Mouse (Mus musculus) cerebellum, adult (tissue): ENCODE results near the gene Rps6ka5.
A peak's percentile ranks its signal among the peaks of the same experiment; 100 is the strongest.

Experiments
- ATAC-seq: cut with Nextera tagmentation; 2 replicates; pipeline ENCODE4 v1.9.2; 2017; ENCODE audit warnings: mild to moderate bottlenecking, moderate library complexity, mixed read lengths; ENCODE audit not compliant: insufficient number of reproducible peaks, low FRiP score, low TSS enrichment

The Rps6ka5 gene

DNA sequence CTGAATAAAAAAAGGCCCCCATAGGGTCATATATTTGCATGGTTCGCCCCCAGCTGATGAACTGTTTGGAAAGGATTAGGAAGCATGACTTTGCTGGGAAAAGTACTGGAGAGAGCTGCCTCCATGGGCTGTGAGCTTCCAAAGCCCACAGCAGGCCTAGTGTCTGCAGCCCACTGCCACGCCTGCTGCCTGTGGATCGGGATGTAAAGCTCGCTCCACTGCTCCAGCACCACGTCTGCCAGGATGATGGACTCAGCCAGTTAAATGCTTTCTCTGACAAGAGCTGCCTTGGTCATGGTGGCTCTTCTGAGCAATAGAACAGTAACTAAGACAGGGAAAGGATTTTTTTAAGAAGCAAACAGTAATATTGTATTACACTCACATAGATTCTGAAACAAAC is 46.1 kb downstream of the Rps6ka5 start:
- no peak for ATAC-seq

DNA sequence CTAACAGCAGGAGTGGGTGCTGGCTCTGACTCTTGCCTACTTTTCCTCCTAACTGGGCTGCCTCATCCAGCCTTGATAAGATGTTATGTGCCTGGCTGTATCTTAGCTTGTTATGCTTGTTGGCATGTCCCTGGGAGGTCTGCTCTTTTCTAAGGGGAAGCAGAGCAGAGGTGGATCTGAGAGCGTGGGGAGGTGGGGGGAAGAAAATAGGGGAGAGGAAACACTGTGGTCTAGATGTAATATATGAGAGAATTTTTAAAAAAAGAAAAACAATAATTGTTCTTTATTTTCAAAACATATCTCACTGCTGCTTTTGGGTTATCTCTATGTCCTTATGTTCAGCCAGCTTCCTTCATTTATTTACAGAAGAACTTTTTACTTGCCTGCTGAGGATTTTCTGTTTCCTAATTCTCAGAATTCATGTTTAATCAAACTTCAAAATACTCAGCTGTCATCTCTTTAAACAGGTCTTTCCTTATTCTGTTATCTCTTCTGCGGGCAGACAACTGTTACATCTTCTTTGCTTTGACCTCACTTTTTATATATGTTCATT is 56.1 kb downstream of the Rps6ka5 start:
- ATAC-seq, result no peak

DNA sequence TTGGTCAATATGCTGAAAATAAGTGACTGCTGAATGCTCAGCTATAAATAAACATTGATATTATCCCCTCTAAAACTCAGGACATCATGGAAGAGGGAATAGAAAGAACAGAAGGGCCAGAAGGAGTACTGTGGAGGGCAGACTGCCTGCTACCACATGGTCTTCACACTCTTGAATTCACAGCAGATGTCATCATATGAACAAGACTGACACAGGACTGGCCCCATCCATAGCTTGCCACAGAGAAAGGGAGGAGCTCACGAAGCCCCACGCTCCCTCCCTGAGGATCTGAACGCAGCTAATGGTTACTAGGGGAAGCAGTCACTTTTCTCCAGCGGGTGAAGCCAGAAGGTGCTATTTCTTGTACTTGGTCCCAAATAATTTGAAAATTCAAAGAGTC is 61.5 kb downstream of the Rps6ka5 start:
- ATAC-seq, result no peak

DNA sequence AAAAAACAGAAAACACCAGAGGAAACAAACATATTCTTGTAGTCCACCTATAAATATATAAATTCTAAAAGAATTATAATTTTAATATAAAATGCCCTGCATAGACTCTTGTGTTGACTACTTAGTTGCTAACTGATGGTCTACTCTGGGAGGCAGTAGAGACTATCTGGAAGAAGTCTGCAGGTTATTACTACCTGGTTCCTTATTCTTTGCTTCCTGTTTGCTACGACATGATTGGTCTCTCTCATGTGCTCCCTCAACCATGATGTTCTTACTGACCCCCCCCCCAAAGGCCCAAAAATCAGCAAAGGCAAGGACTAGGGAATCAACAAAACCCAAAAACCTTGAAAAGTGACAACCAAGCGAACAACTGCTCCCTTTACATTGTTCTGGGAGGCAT is 66.7 kb downstream of the Rps6ka5 start:
- ATAC-seq, result no peak

DNA sequence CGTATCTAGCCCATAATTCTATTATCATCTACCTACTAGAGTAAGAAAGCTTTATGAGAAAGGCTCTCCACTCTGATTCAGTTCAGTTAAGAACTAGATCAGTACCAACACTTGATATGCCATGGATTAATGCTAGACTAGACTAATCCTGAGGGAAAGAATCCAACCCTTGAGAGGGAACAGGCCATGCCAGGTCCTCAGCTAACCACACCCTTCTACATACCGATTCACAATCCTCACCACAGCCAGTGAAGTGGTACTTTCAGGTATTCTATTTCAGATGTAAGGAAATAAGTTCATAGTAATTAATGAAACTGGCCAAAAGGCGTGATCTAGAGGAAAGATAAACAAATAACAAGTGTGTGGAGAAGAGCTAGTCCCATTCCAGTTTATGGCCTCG is 70.8 kb downstream of the Rps6ka5 start:
- ATAC-seq, result no peak

DNA sequence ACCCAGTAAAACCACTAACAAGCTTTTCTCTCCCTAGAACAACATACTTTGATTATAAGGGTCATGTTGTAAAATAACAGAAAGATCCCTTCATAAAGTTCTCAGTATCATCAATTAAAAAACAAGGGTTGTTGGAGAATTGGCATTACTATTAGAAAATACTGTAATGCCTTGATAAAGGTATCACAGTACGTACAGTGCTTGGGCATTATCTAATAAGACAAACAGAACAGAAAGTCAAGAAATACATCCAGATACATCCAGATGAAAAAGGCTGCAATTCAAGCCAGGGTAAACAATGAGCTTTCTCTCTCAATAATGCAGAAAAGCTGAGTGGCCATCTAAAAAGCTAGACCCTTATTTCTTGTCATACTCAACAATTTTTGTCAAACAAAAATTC is 84.8 kb downstream of the Rps6ka5 start:
- no peak for ATAC-seq

DNA sequence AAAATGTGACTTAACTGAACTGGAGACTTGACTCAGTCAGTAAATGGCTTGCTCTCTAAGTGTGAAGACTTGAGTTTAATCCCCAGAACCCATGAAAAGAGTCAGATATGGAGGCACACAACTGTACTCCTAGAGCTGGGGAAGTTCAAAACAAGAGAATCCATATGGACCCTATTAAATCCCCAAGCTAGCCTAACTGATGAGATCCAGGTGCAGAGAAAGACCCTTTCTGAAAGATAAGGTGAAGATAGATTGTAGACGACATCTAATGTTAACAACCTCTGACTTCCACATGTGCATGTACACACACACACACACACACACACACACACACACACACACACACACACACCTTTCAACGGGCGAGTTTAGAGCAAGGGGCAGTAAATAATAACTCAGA is 86.1 kb downstream of the Rps6ka5 start:
- no peak for ATAC-seq

DNA sequence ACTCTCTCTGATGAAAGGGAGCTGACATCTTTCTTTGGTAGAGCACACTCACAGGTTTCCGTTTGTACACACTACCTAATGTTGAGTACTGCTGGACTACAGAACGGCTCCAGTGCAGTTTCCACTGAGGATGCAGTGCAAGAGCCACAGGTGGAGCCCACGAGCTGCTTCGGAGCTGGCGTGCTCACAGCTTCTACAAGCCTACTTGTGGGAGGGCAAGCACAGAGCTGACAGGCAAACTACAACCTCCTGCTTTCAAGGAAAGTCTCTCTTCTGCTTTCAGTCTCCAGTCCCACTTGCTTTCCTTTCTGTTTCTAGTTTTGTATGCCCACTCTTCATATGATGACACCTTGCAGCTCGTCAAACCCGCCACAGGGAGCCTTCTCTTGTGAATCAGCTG is 87.1 kb downstream of the Rps6ka5 start:
- ATAC-seq, result peak; percentile 45; the same call in 1 of the 2 replicates

DNA sequence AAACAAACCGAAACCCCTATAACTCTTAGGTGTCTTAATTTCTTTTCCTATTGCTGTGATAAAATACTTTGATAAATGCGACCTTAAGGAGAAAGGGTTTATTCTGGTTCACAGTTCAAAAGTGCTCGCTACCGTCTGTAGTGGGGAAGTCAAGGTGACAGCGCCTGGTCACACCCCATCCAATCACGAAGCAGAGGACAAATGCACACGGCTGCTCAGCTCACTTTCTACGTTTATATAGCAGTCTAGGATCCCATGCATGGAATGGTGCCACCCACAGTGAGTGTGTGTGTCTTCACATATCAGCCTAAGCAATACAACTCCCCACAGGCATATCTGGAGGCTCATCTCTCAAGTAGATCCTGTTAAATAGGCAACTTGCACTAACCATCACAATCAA is 88.9 kb downstream of the Rps6ka5 start:
- ATAC-seq, result no peak

DNA sequence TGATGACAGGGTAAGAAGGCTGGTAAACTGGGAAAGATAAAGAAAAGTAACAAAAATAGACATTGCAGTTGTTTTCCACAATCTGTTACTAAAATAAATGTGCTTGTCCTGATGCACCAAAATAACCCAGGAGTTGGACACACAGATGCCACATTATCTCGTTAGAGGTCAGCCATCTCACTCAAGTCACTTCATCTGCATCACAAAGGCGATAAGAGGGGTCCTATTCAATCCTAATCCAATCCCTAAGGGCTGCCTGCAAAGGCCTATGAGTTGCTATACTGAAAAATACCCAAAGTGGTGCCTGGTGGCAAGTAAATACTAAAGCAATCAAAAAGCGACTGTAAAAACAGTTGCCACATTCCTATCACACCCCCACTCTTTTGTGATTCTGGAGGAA is 90.0 kb downstream of the Rps6ka5 start:
- ATAC-seq, result no peak

DNA sequence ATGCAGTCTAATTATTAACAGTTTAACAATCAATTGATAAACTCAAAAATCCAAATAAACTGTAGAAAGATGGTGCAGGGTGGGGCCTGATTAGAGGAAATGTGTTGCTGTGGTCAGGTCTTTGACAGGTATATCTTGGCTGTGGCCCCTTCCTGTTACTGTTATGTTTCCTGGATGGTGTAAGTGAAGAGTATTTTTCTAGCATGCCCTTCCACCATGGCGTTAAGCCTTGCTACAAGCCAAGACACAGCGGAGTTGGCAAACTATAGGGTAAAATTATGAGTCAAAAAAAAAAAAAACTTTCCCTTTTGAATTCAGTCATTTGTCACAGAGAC is 90.5 kb downstream of the Rps6ka5 start:
- no peak for ATAC-seq

DNA sequence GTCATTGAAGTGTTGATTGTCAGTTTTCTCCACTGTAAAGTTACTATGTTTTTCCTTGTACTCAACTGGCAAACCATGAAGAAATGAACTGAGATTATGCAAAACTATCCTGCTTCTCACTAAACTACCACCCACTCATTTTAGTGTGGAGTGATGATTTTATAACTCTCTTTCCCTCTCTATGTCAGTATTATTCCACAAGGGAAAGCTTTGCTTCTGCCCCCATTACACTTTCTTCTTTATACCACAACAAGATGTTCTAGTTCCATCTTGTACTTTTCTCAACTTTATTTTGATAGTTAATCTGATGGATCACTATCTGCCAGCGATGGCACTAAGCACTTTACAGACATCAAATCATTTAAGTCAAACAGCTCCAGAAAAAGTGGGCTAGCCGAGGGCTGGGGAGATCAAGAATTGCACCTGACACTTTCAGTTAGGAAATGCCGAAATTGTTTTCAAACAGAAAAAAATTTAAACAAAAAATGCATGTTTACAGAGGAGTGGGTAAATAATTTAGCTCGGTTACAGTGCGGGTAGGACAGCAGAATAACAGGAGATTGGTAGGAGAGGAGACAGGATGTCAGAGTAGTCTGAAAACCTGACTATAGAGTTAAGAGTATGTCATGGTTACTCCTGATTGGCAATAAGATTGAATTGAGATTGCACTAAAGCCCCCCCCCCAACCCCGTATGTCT is 91.0 kb downstream of the Rps6ka5 start:
- no peak for ATAC-seq

DNA sequence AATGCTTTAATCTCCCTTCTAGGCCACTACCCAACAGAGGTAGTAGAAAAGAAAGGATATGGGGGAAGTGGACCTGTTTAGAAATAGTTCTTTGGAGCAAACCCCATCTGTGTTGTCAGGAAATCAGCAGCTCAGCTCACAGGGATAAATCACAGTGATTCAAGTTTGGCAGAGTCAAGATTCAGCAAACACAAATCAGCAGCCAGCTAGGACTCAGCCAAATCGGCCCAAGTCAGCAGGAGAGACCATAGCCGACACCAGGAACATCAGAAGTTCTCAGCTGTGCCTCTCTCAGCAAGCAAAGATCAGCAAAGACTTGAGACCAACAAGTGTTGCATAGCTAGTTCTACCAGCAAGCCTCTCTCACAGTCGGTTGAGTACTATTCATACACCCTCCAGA is 93.6 kb downstream of the Rps6ka5 start:
- no peak for ATAC-seq

DNA sequence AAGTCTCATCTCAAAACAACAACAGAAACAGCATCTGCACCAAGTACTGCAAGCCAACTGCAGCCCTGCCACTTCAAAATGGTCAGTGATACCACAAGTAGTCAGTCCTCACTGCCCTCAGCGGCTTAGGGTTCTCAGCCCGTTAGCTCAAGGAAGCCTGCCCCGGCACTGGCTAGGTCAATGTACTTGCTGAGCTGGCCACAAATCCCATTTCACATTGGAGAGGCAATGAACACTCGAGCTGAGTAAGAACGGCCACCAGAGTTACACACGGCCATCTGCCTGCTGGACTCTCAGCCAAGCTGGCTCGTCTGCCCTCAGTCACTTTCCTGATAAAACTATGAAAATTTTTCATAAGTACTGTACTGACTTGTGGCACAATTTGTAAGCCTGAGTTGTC is 95.5 kb downstream of the Rps6ka5 start:
- ATAC-seq, result peak; percentile 87

DNA sequence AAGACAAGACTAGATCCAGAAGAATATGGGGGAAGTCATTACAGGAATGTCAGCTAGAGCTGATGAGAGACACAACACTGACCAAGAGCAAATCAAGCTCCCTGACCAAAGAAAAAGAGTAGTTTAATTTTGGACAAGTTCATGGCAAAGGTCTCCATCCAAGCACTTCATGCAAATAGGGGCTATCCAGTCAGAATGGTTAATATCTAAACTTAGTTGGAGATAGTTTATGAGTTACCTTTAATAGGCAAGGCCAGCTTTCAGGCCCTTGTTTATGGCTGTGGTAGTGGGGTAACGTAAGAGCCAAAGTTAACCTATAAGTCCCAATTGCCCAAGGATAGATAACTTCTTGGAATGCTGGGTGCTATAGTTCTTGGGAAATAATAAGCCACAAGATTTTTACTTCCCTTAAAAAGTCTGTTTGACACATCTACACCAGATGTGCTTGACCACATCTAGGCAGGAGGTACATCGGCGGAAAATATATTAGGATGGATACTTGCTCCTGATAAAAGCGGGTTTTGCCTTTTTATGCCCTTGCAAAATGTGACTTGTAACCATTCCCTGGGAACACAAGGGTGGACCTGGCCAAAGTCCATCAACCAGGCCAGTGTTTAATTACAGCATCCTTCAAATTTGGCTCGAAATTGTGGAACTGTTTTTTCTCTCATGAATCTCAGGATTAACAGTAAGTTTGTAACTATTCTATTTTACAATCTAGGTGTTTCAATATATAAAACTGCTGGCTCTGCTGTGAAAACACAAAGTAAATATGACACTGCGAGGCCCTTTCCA is 97.5 kb downstream of the Rps6ka5 start:
- no peak for ATAC-seq

DNA sequence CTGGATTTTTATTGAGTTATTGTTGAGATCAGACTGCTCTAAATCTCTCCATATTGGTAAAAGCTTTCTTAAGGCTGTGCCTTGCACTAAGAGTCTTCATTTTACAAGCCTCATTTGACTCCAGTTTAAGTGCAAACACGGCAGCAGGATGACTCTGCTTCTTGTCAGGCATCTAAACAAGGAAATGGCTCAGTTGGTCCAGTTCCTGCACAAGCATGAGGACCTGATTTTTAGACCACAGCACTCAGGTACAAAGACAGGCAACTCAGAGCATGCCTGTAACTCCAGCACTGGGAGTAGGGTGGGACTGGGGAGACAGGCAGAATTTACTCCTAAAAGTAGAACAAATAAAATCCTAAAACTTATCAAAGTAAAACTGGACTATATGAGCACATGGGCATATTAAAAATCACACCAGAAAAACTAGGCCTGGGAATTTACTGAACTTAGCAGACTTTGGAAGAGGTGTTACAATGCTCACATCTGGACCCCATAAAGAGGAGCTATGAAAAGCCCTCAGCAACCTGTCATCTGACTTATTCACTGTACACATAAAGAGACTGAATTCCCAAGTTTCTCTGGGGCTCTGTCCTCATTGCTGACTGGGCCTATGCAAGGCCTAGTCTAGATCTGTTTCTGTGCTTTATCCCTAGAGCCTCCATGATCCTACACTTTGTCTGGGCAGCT is 99.6 kb downstream of the Rps6ka5 start:
- ATAC-seq, result no peak

DNA sequence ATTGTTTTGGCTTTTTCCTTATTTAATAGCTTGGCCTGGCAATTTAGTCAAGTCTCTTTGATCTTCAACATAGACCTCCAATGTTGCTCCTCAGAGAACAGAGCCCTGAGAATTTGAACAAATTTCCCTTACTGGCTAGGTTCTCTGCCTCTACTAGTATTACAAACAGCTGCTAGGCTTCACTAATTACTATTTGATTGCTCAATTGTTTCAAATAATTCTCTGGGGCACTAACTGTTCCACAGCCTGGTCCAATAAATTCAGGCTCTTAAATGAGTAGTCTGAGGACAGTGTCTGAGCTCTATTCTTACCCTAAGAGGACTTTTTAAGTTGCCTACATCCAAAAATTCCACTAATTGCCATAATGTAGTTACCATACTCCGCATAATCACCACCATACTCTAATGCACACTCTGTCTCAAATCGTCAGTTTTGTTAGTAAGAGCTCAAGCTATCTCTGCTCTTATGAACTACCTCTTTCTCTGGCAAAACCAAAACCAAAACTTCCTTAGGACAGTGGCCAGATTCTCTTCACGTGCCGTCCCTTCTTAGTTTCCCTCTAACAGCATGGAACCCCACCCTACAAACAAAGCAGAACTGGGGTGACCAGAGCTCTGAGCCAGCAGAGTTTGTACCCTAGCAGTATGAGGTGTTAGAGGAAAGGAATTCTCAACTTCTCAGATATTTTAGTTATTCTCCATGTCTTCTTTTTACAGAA is 100.4 kb downstream of the Rps6ka5 start:
- no peak for ATAC-seq

DNA sequence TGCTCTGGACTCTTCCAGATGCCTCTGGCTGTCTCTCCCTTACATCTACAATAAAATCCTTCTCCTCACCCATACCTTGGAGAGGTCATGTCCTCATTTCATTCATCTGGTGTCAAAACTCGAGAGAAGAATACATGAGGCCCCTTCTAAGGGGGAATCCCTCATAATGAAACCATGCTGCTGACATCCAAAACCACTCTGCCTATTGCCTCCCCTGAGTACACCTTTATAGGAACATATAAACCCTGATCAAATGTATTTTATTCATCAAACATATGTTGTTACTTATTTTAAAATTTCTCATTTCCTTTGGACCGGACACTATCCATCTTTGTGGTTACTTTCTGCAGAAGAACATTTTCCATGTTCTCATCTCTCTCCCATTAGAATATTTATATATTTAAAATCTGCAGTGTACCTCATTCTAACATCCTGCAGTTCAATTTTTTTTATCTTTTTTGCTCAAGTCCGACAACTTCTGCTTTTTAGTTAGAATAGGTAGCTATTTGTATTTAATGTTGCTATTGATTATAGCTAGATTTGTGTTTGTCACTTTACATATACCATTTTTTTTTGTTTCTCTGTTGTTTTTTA is 101.8 kb downstream of the Rps6ka5 start:
- ATAC-seq, result no peak

DNA sequence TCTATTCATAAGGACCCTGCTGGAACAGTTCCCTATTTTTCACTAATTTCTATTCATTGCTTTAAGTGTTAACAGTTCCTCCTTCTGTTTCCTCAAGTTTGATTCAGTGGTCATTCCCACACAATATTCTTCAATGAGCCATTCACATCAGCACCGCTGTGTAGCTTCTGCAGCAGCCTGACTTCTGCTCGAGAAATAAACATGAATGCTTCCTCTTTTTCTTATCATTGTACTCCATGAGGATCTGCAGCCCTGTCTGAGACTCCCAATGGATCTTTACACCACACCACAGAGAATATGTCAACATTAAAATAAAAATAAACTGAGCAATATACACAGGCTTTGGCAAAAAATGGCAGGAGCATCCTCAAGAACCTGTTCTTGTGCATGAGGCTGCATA is 111.5 kb downstream of the Rps6ka5 start:
- ATAC-seq, result no peak

DNA sequence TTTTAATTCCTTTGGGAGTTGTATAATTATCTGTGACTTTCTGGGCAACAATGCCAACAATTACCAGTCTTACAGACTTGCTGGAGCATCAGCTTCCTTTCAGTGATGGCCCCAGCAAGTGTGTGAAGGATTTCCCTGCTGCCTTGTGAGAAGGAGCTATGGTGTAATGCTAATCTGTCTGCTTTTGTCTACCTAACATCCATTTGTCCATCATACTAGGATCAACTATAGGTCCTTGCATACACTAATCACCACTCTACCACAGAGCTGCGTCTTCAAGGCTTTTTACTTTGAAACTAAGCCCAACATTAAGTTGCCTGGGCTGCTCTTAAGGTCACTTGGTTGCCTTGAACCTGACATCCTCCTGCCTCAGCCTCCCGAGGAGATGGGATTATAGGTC is 112.9 kb downstream of the Rps6ka5 start:
- no peak for ATAC-seq
